Mouse (Mus musculus): ENCODE results near the gene Tenm3. TPM values are rescaled to one million over a fixed set of nuclear protein-coding genes. Genes with fewer than 3 reads are reported as not detected.

Gene Tenm3
- polyA plus RNA-seq, 1 experiment from 2014 or later = 42.9 TPM

- H3K27me3 ChIP-seq = no peaks in the 10 kb centered on the region
- H3K36me3 ChIP-seq = no peaks in the 10 kb centered on the region; the same call in 1 of the 2 replicates
- H3K4me2 ChIP-seq (replicated peaks) = no peak overlapping the region
- no peak overlapping the region for H3K27ac ChIP-seq (replicated peaks)
- no peak overlapping the region for H3K9ac ChIP-seq
- H3K4me1 ChIP-seq = peaks cover 3% of the 10 kb centered on the region; the same call in 1 of the 2 replicates
- H3K9me3 ChIP-seq (replicated peaks) = no peaks in the 10 kb centered on the region
- 84% methylated on average over 4 of the region's 4 CpGs for WGBS
- no peak for ATAC-seq (ENCODE audit: insufficient number of reproducible peaks, low FRiP score, low TSS enrichment, low read depth)
- H3K4me3 ChIP-seq (replicated peaks) = no peak overlapping the region
Measured at GRCm38 (mm10) chr8:48522536-48523123, 321.1 kb downstream of the Tenm3 start.

- H3K36me3 ChIP-seq = no peaks in the 10 kb centered on the region; the same call in 1 of the 2 replicates
- no peak overlapping the region for H3K9ac ChIP-seq
- 74% methylated on average over 8 of the region's 8 CpGs for WGBS
- H3K4me3 ChIP-seq (replicated peaks) = no peak overlapping the region
- no peak overlapping the region for H3K4me2 ChIP-seq (replicated peaks)
- no peak overlapping the region for H3K27ac ChIP-seq (replicated peaks)
- ATAC-seq (ENCODE audit: insufficient number of reproducible peaks, low FRiP score, low TSS enrichment, low read depth) = no peak
- H3K4me1 ChIP-seq = peaks cover 3% of the 10 kb centered on the region; the same call in 1 of the 2 replicates
- H3K27me3 ChIP-seq = no peaks in the 10 kb centered on the region
- no peaks in the 10 kb centered on the region for H3K9me3 ChIP-seq (replicated peaks)
Measured at GRCm38 (mm10) chr8:48522004-48522403, 321.7 kb downstream of the Tenm3 start.

- no peak for ATAC-seq (ENCODE audit: insufficient number of reproducible peaks, low FRiP score, low TSS enrichment, low read depth)
Measured at GRCm38 (mm10) chr8:48517431-48517830, 326.3 kb downstream of the Tenm3 start.

GRCm38 (mm10) chr8:48514230-48514629 is 329.5 kb downstream of the Tenm3 start:
- ATAC-seq (ENCODE audit: insufficient number of reproducible peaks, low FRiP score, low TSS enrichment, low read depth) = no peak
- Histone ChIP-seq H3K9me3 (replicated peaks) (no peaks in the 10 kb centered on the region), H3K9ac (no peak overlapping the region), H3K4me3 (replicated peaks) (no peak overlapping the region), H3K36me3 (no peaks in the 10 kb centered on the region; the same call in 1 of the 2 replicates), H3K27me3 (no peaks in the 10 kb centered on the region), H3K4me1 (peaks cover 12% of the 10 kb centered on the region), H3K4me2 (replicated peaks) (no peak overlapping the region), H3K27ac (replicated peaks) (no peak overlapping the region)
- 79% methylated on average over 4 of the region's 4 CpGs for WGBS

More at GRCm38 (mm10) chr8:48517431-48517830, 326.3 kb downstream of the Tenm3 start:
- H3K27ac ChIP-seq (replicated peaks) = no peak overlapping the region
- no peak overlapping the region for H3K4me2 ChIP-seq (replicated peaks)
- H3K9ac ChIP-seq = no peak overlapping the region
- H3K27me3 ChIP-seq = no peaks in the 10 kb centered on the region
- H3K9me3 ChIP-seq (replicated peaks) = no peaks in the 10 kb centered on the region
- H3K36me3 ChIP-seq = no peaks in the 10 kb centered on the region; the same call in 1 of the 2 replicates
- H3K4me1 ChIP-seq = peaks cover 3% of the 10 kb centered on the region; the same call in 1 of the 2 replicates
- no peak overlapping the region for H3K4me3 ChIP-seq (replicated peaks)

- no peak for ATAC-seq (ENCODE audit: insufficient number of reproducible peaks, low FRiP score, low TSS enrichment, low read depth)
- Histone ChIP-seq H3K4me3 (replicated peaks) (no peak overlapping the region), H3K4me2 (replicated peaks) (no peak overlapping the region), H3K9ac (no peak overlapping the region), H3K36me3 (no peaks in the 10 kb centered on the region), H3K4me1 (peaks cover 16% of the 10 kb centered on the region), H3K27me3 (no peaks in the 10 kb centered on the region), H3K9me3 (replicated peaks) (no peaks in the 10 kb centered on the region), H3K27ac (replicated peaks) (no peak overlapping the region)
- 86% methylated on average over 7 of the region's 7 CpGs for WGBS
Measured at GRCm38 (mm10) chr8:48513801-48514200, 329.9 kb downstream of the Tenm3 start.

- H3K9ac ChIP-seq = no peak overlapping the region
- no peak for ATAC-seq (ENCODE audit: insufficient number of reproducible peaks, low FRiP score, low TSS enrichment, low read depth)
- H3K27me3 ChIP-seq = no peaks in the 10 kb centered on the region
- H3K4me1 ChIP-seq = peaks cover 21% of the 10 kb centered on the region; the same call in 1 of the 2 replicates
- no peaks in the 10 kb centered on the region for H3K9me3 ChIP-seq (replicated peaks)
- 75% methylated on average over 12 of the region's 12 CpGs for WGBS
- no peak overlapping the region for H3K4me2 ChIP-seq (replicated peaks)
- H3K4me3 ChIP-seq (replicated peaks) = no peak overlapping the region
- H3K27ac ChIP-seq (replicated peaks) = no peak overlapping the region
- no peaks in the 10 kb centered on the region for H3K36me3 ChIP-seq
Measured at GRCm38 (mm10) chr8:48511546-48511945, 332.2 kb downstream of the Tenm3 start.

- no peak overlapping the region for H3K4me3 ChIP-seq (replicated peaks)
- no peak overlapping the region for H3K27ac ChIP-seq (replicated peaks)
- no peaks in the 10 kb centered on the region for H3K36me3 ChIP-seq
- no peak for ATAC-seq (ENCODE audit: insufficient number of reproducible peaks, low FRiP score, low TSS enrichment, low read depth)
- no peaks in the 10 kb centered on the region for H3K27me3 ChIP-seq
- WGBS = 62% methylated on average over 14 of the region's 14 CpGs
- 0 out of 2 replicates have a peak overlapping the region, but pooled peaks have one; percentile 6 for H3K4me2 ChIP-seq (replicated peaks)
- H3K9me3 ChIP-seq (replicated peaks) = no peaks in the 10 kb centered on the region
- H3K4me1 ChIP-seq = peaks cover 21% of the 10 kb centered on the region; the same call in 1 of the 2 replicates
- H3K9ac ChIP-seq = no peak overlapping the region
Measured at GRCm38 (mm10) chr8:48511137-48511536, 332.6 kb downstream of the Tenm3 start.

- H3K9me3 ChIP-seq (replicated peaks) = no peaks in the 10 kb centered on the region
- H3K4me2 ChIP-seq (replicated peaks) = peak overlapping the region; percentile 47
- H3K27me3 ChIP-seq = no peaks in the 10 kb centered on the region
- H3K36me3 ChIP-seq = no peaks in the 10 kb centered on the region
- no peak for ATAC-seq (ENCODE audit: insufficient number of reproducible peaks, low FRiP score, low TSS enrichment, low read depth)
- H3K9ac ChIP-seq = no peak overlapping the region
- 29% methylated on average over 29 of the region's 29 CpGs for WGBS
- peak overlapping the region; percentile 21 for H3K4me3 ChIP-seq (replicated peaks)
- peaks cover 21% of the 10 kb centered on the region; the same call in 1 of the 2 replicates for H3K4me1 ChIP-seq
- H3K27ac ChIP-seq (replicated peaks) = no peak overlapping the region
Measured at GRCm38 (mm10) chr8:48508641-48509599, 334.8 kb downstream of the Tenm3 start.

- Histone ChIP-seq H3K9me3 (replicated peaks) (no peaks in the 10 kb centered on the region), H3K4me1 (peaks cover 21% of the 10 kb centered on the region; the same call in 1 of the 2 replicates), H3K9ac (no peak overlapping the region), H3K27ac (replicated peaks) (no peak overlapping the region), H3K4me3 (replicated peaks) (no peak overlapping the region), H3K4me2 (replicated peaks) (no peak overlapping the region), H3K27me3 (no peaks in the 10 kb centered on the region), H3K36me3 (no peaks in the 10 kb centered on the region)
- WGBS = 64% methylated on average over 10 of the region's 10 CpGs
- ATAC-seq (ENCODE audit: insufficient number of reproducible peaks, low FRiP score, low TSS enrichment, low read depth) = no peak
Measured at GRCm38 (mm10) chr8:48507719-48508501, 335.8 kb downstream of the Tenm3 start.

- Histone ChIP-seq H3K4me1 (peaks cover 13% of the 10 kb centered on the region; the same call in 1 of the 2 replicates), H3K27ac (replicated peaks) (no peak overlapping the region), H3K27me3 (no peaks in the 10 kb centered on the region), H3K4me3 (replicated peaks) (no peak overlapping the region), H3K36me3 (no peaks in the 10 kb centered on the region), H3K4me2 (replicated peaks) (no peak overlapping the region), H3K9me3 (replicated peaks) (no peaks in the 10 kb centered on the region), H3K9ac (no peak overlapping the region)
- WGBS = 74% methylated on average over 5 of the region's 5 CpGs
- ATAC-seq (ENCODE audit: insufficient number of reproducible peaks, low FRiP score, low TSS enrichment, low read depth) = no peak
Measured at GRCm38 (mm10) chr8:48492491-48492890, 351.3 kb downstream of the Tenm3 start.
